Mouse (Mus musculus): ENCODE results near the gene Mdm2. TPM values are rescaled to one million over a fixed set of nuclear protein-coding genes. Genes with fewer than 3 reads are reported as not detected.

The Mdm2 gene
- polyA plus RNA-seq, 1 experiment from 2014 or later, result 14.8 TPM

- no peak overlapping the region for H3K4me2 ChIP-seq (replicated peaks; ENCODE audit: low read depth)
- peak; percentile 62 for TF ChIP-seq CTCF (IDR thresholded peaks at IDR 0.05; ENCODE audit: low read depth)
- no peak for TF ChIP-seq EP300 (optimal IDR thresholded peaks at IDR 0.05)
- H3K9me3 ChIP-seq (ENCODE audit: control insufficient read depth, low read length), result no peaks in the 10 kb centered on the region
- peaks cover 23% of the 10 kb centered on the region for H3K36me3 ChIP-seq (ENCODE audit: control insufficient read depth, insufficient read depth, low read length)
- WGBS, result 79% methylated on average over 13 of the region's 13 CpGs
- ATAC-seq (ENCODE audit: low FRiP score, low TSS enrichment), result peak; percentile 67
- DNase-seq (ENCODE audit: low spot score), result peak; percentile 52
- no peak overlapping the region for H3K27ac ChIP-seq (replicated peaks)
- H3K9ac ChIP-seq (ENCODE audit: low read length), result no peak overlapping the region
- H3K4me1 ChIP-seq (replicated peaks; ENCODE audit: control insufficient read depth, insufficient read depth), result no peaks in the 10 kb centered on the region
- no peaks in the 10 kb centered on the region for H3K27me3 ChIP-seq (ENCODE audit: control insufficient read depth, insufficient read depth, low read length)
- no peak overlapping the region for H3K4me3 ChIP-seq (ENCODE audit: low read depth, low read length)
These were observed 22.1 kb downstream of the Mdm2 start for GRCm38 (mm10) chr10:117688204-117689151.

- H3K4me2 ChIP-seq (replicated peaks; ENCODE audit: low read depth), result no peak overlapping the region
- DNase-seq (ENCODE audit: low spot score) (no peak), ATAC-seq (ENCODE audit: low FRiP score, low TSS enrichment) (no peak)
- H3K27ac ChIP-seq (replicated peaks), result no peak overlapping the region
- WGBS, result 84% methylated on average over 7 of the region's 7 CpGs
- no peaks in the 10 kb centered on the region for H3K9me3 ChIP-seq (ENCODE audit: control insufficient read depth, low read length)
- TF ChIP-seq CTCF (IDR thresholded peaks at IDR 0.05; ENCODE audit: low read depth) (no peak), EP300 (optimal IDR thresholded peaks at IDR 0.05) (no peak)
- H3K27me3 ChIP-seq (ENCODE audit: control insufficient read depth, insufficient read depth, low read length), result no peaks in the 10 kb centered on the region
- no peak overlapping the region for H3K4me3 ChIP-seq (ENCODE audit: low read depth, low read length)
- no peak overlapping the region for H3K9ac ChIP-seq (ENCODE audit: low read length)
- H3K4me1 ChIP-seq (replicated peaks; ENCODE audit: control insufficient read depth, insufficient read depth), result no peaks in the 10 kb centered on the region
- peaks cover 19% of the 10 kb centered on the region for H3K36me3 ChIP-seq (ENCODE audit: control insufficient read depth, insufficient read depth, low read length)
These were observed 23.0 kb downstream of the Mdm2 start for GRCm38 (mm10) chr10:117687577-117687976.

GRCm38 (mm10) chr10:117687018-117687417, 23.5 kb downstream of the Mdm2 start:
- Histone ChIP-seq H3K9ac (ENCODE audit: low read length) (no peak overlapping the region), H3K27me3 (ENCODE audit: control insufficient read depth, insufficient read depth, low read length) (no peaks in the 10 kb centered on the region), H3K36me3 (ENCODE audit: control insufficient read depth, insufficient read depth, low read length) (peaks cover 15% of the 10 kb centered on the region), H3K4me3 (ENCODE audit: low read depth, low read length) (no peak overlapping the region), H3K4me1 (replicated peaks; ENCODE audit: control insufficient read depth, insufficient read depth) (no peaks in the 10 kb centered on the region), H3K9me3 (ENCODE audit: control insufficient read depth, low read length) (no peaks in the 10 kb centered on the region), H3K4me2 (replicated peaks; ENCODE audit: low read depth) (no peak overlapping the region), H3K27ac (replicated peaks) (no peak overlapping the region)
- DNase-seq (ENCODE audit: low spot score), result no peak
- 71% methylated on average over 3 of the region's 3 CpGs for WGBS
- TF ChIP-seq CTCF (IDR thresholded peaks at IDR 0.05; ENCODE audit: low read depth), result no peak
- TF ChIP-seq EP300 (optimal IDR thresholded peaks at IDR 0.05), result no peak
- no peak for ATAC-seq (ENCODE audit: low FRiP score, low TSS enrichment)

- Histone ChIP-seq H3K4me1 (replicated peaks; ENCODE audit: control insufficient read depth, insufficient read depth) (no peaks in the 10 kb centered on the region), H3K4me3 (ENCODE audit: low read depth, low read length) (no peak overlapping the region), H3K27ac (replicated peaks) (no peak overlapping the region), H3K36me3 (ENCODE audit: control insufficient read depth, insufficient read depth, low read length) (0 out of 2 replicates have a peak, but pooled peaks cover 8% of the 10 kb centered on the region), H3K9me3 (ENCODE audit: control insufficient read depth, low read length) (no peaks in the 10 kb centered on the region), H3K27me3 (ENCODE audit: control insufficient read depth, insufficient read depth, low read length) (no peaks in the 10 kb centered on the region), H3K9ac (ENCODE audit: low read length) (no peak overlapping the region), H3K4me2 (replicated peaks; ENCODE audit: low read depth) (no peak overlapping the region)
- no peak for ATAC-seq (ENCODE audit: low FRiP score, low TSS enrichment)
- DNase-seq (ENCODE audit: low spot score), result no peak
- TF ChIP-seq EP300 (optimal IDR thresholded peaks at IDR 0.05) (no peak), CTCF (IDR thresholded peaks at IDR 0.05; ENCODE audit: low read depth) (no peak)
- 89% methylated on average over 13 of the region's 13 CpGs for WGBS
These were observed 24.5 kb downstream of the Mdm2 start for GRCm38 (mm10) chr10:117685849-117686591.

GRCm38 (mm10) chr10:117685171-117685848, 25.2 kb downstream of the Mdm2 start:
- H3K9me3 ChIP-seq (ENCODE audit: control insufficient read depth, low read length), result no peaks in the 10 kb centered on the region
- H3K36me3 ChIP-seq (ENCODE audit: control insufficient read depth, insufficient read depth, low read length), result 0 out of 2 replicates have a peak, but pooled peaks cover 7% of the 10 kb centered on the region
- 88% methylated on average over 15 of the region's 15 CpGs for WGBS
- no peak overlapping the region for H3K4me2 ChIP-seq (replicated peaks; ENCODE audit: low read depth)
- no peak overlapping the region for H3K27ac ChIP-seq (replicated peaks)
- DNase-seq (ENCODE audit: low spot score), result no peak
- no peak overlapping the region for H3K4me3 ChIP-seq (ENCODE audit: low read depth, low read length)
- ATAC-seq (ENCODE audit: low FRiP score, low TSS enrichment), result no peak
- H3K9ac ChIP-seq (ENCODE audit: low read length), result no peak overlapping the region
- TF ChIP-seq CTCF (IDR thresholded peaks at IDR 0.05; ENCODE audit: low read depth) (no peak), EP300 (optimal IDR thresholded peaks at IDR 0.05) (no peak)
- no peaks in the 10 kb centered on the region for H3K27me3 ChIP-seq (ENCODE audit: control insufficient read depth, insufficient read depth, low read length)
- no peaks in the 10 kb centered on the region for H3K4me1 ChIP-seq (replicated peaks; ENCODE audit: control insufficient read depth, insufficient read depth)

Measured in stomach, postnatal 0 days (tissue).